Mouse (Mus musculus) myocyte (in vitro differentiated cells): ENCODE measurements around the gene B130006D01Rik.

ENCODE experiments used
- CEBPB ChIP-seq: IDR thresholded peaks from 2 replicates; pipeline ENCODE4 v1.6.1; 2011; ENCODE audit warnings: mild to moderate bottlenecking, moderate library complexity; ENCODE audit not compliant: poor library complexity, insufficient read depth, severe bottlenecking
- E2F4 ChIP-seq: IDR thresholded peaks from one replicate; pipeline ENCODE4 v1.6.1; 2011; ENCODE audit warnings: mild to moderate bottlenecking, control low read depth, moderate library complexity; ENCODE audit not compliant: insufficient read depth
- MAX ChIP-seq: IDR thresholded peaks from one replicate; pipeline ENCODE4 v1.6.1; 2011; ENCODE audit warnings: low read depth, mild to moderate bottlenecking, control low read depth
- MYOD1 ChIP-seq, 3 experiments: IDR thresholded peaks; one replicate each; pipeline ENCODE4 v1.6.1; 2011; ENCODE audit warnings: control low read depth in 2 of 3, low read depth in 2 of 3, mild to moderate bottlenecking in 2 of 3, moderate library complexity in 1 of 3; ENCODE audit not compliant: insufficient read length in 2 of 3, control insufficient read depth in 1 of 3
- MYOG ChIP-seq, 3 experiments: IDR thresholded peaks; one replicate each; pipeline ENCODE4 v1.6.1; 2011; ENCODE audit warnings: control low read depth in 2 of 3, low read depth in 2 of 3, mild to moderate bottlenecking in 2 of 3; ENCODE audit not compliant: insufficient read length in 2 of 3, control insufficient read depth in 1 of 3, insufficient read depth in 1 of 3
- POLR2A ChIP-seq: IDR thresholded peaks from one replicate; pipeline ENCODE4 v1.6.1; 2011; ENCODE audit warnings: low read depth, mild to moderate bottlenecking, control low read depth, moderate library complexity; ENCODE audit not compliant: insufficient read length
- POLR2AphosphoS2 ChIP-seq: IDR thresholded peaks from one replicate; pipeline ENCODE4 v1.6.1; 2011; ENCODE audit warnings: low read depth, control low read depth; ENCODE audit not compliant: insufficient read length
- REST ChIP-seq: IDR thresholded peaks from one replicate; pipeline ENCODE4 v1.6.1; 2011; ENCODE audit warnings: mild to moderate bottlenecking, control low read depth, moderate library complexity; ENCODE audit not compliant: insufficient read depth, insufficient read length
- SRF ChIP-seq: IDR thresholded peaks from one replicate; pipeline ENCODE4 v1.6.1; 2011; ENCODE audit warnings: low read depth; ENCODE audit not compliant: control insufficient read depth, insufficient read length
- TCF12 ChIP-seq: IDR thresholded peaks from one replicate; pipeline ENCODE4 v1.6.1; 2011; ENCODE audit warnings: mild to moderate bottlenecking, control low read depth; ENCODE audit not compliant: poor library complexity, insufficient read depth, severe bottlenecking
- TCF3 ChIP-seq: IDR thresholded peaks from one replicate; pipeline ENCODE4 v1.6.1; 2011; ENCODE audit warnings: low read depth, control low read depth; ENCODE audit not compliant: insufficient read length
- USF1 ChIP-seq: IDR thresholded peaks from one replicate; pipeline ENCODE4 v1.6.1; 2011; ENCODE audit warnings: low read depth, mild to moderate bottlenecking, control low read depth, moderate library complexity

- TF ChIP-seq MYOG (IDR thresholded peaks at IDR 0.05; ENCODE audit: control insufficient read depth in 1 of 3, insufficient read depth in 1 of 3, insufficient read length in 2 of 3, low read depth in 2 of 3): no peak
- TF ChIP-seq MYOD1 (IDR thresholded peaks at IDR 0.05; ENCODE audit: control insufficient read depth in 1 of 3, insufficient read length in 2 of 3, low read depth in 2 of 3): no peak
- TF ChIP-seq POLR2A: no peak
- TF ChIP-seq CEBPB: no peak
- TF ChIP-seq TCF3: no peak
- TF ChIP-seq REST: no peak
- TF ChIP-seq POLR2AphosphoS2: no peak
- TF ChIP-seq MAX: no peak
- TF ChIP-seq SRF: no peak
- TF ChIP-seq USF1: no peak
- TF ChIP-seq TCF12: no peak
- TF ChIP-seq E2F4: no peak
These were observed 23.4 kb downstream of the B130006D01Rik start for GRCm38 (mm10) chr11:95746821-95747220.
